Mouse (Mus musculus) liver, embryonic 11.5 days (tissue): ENCODE results near the gene Nod1. TPM values are rescaled to one million over a fixed set of nuclear protein-coding genes. Genes with fewer than 3 reads are reported as not detected.

Source experiments
- ATAC-seq: fragments of 200-750 bp; cut with Nextera tagmentation; replicated peaks from 2 replicates; pipeline ENCODE4 v1.8.0; 2017; ENCODE audit warnings: moderate number of reproducible peaks, mild to moderate bottlenecking, moderate TSS enrichment, moderate library complexity; ENCODE audit not compliant: low FRiP score
- DNase-seq: peaks from one replicate; pipeline ENCODE4 v3.0.0-alpha.2; 2017; ENCODE audit warnings: low spot score
- H3K27ac ChIP-seq: fragments of 300-500 bp; sonication (generic); 2 replicates; pipeline ENCODE4 v1.5.1; 2014; ENCODE audit warnings: mild to moderate bottlenecking, low read depth, low read length, control low read depth
- H3K27me3 ChIP-seq: fragments of 300-500 bp; sonication (generic); replicated peaks from 2 replicates; pipeline ENCODE4 v1.6.1; 2014; ENCODE audit warnings: low read length, mixed read lengths; ENCODE audit not compliant: control insufficient read depth, insufficient read depth
- H3K36me3 ChIP-seq: fragments of 300-500 bp; sonication (generic); 2 replicates; pipeline ENCODE4 v1.6.1; 2014; ENCODE audit warnings: mild to moderate bottlenecking, low read length, moderate library complexity, mixed read lengths; ENCODE audit not compliant: control insufficient read depth, insufficient read depth
- H3K4me1 ChIP-seq: fragments of 300-500 bp; sonication (generic); replicated peaks from 2 replicates; pipeline ENCODE4 v1.6.1; 2014; ENCODE audit warnings: low read length, mixed read lengths; ENCODE audit not compliant: control insufficient read depth, insufficient read depth
- H3K4me2 ChIP-seq: fragments of 300-500 bp; sonication (generic); 2 replicates; pipeline ENCODE4 v1.6.1; 2014; ENCODE audit warnings: mild to moderate bottlenecking, control low read depth, moderate library complexity
- H3K4me3 ChIP-seq: fragments of 300-500 bp; sonication (generic); 2 replicates; pipeline ENCODE4 v1.5.1; 2014; ENCODE audit warnings: low read depth, low read length, control low read depth
- H3K9ac ChIP-seq: fragments of 300-500 bp; sonication (generic); 2 replicates; pipeline ENCODE4 v1.6.1; 2014; ENCODE audit warnings: low read depth, low read length, control low read depth
- H3K9me3 ChIP-seq: fragments of 300-500 bp; sonication (generic); 2 replicates; pipeline ENCODE4 v1.6.1; 2016; ENCODE audit warnings: low read length, inconsistent platforms, mixed read lengths; ENCODE audit not compliant: control insufficient read depth
- WGBS: fragments of 180-500 bp; shearing (Covaris S2); extraction: QIAGEN DNeasy Blood & Tissue Kit; methylation state at CpG from one replicate; pipeline ENCODE4 v1.1.7; 2014; 5-methylcytosine and 5-hydroxymethylcytosine counted together
- polyA plus RNA-seq: library from polyadenylated mRNA; unstranded; fragments of >200 nt; fragmentation: Nextera tagmentation; extraction: Ambion mirVana; gene quantifications from 2 replicates; pipeline ENCODE4 v1.2.1, GENCODE M21; 2014

Gene Nod1
- polyA plus RNA-seq, 1 experiment from 2014 or later, result 2.9 TPM

GRCm38 (mm10) chr6:54991189-54991588 lies 18.8 kb upstream of the Nod1 start:
- no peak overlapping the region for H3K9ac ChIP-seq
- H3K27ac ChIP-seq, result no peak overlapping the region
- H3K27me3 ChIP-seq, result no peaks in the 10 kb centered on the region
- no peak for ATAC-seq
- no peaks in the 10 kb centered on the region for H3K9me3 ChIP-seq
- H3K36me3 ChIP-seq, result no peaks in the 10 kb centered on the region
- no peak for DNase-seq
- 45% methylated on average over 2 of the region's 2 CpGs for WGBS
- H3K4me1 ChIP-seq, result peaks cover 14% of the 10 kb centered on the region
- H3K4me3 ChIP-seq, result no peak overlapping the region
- H3K4me2 ChIP-seq, result peak overlapping the region; percentile 94

- ATAC-seq, result no peak
Measured at GRCm38 (mm10) chr6:54988141-54988540, 15.7 kb upstream of the Nod1 start.

GRCm38 (mm10) chr6:54984096-54984495 lies 11.7 kb upstream of the Nod1 start:
- Histone ChIP-seq H3K9ac (no peak overlapping the region), H3K4me3 (no peak overlapping the region), H3K9me3 (no peaks in the 10 kb centered on the region), H3K36me3 (no peaks in the 10 kb centered on the region), H3K4me1 (no peaks in the 10 kb centered on the region), H3K4me2 (no peak overlapping the region), H3K27ac (no peak overlapping the region), H3K27me3 (no peaks in the 10 kb centered on the region)
- 90% methylated on average over 8 of the region's 8 CpGs for WGBS
- DNase-seq (no peak), ATAC-seq (no peak)

More at GRCm38 (mm10) chr6:54988141-54988540, 15.7 kb upstream of the Nod1 start:
- H3K4me1 ChIP-seq, result peaks cover 14% of the 10 kb centered on the region
- H3K9ac ChIP-seq, result no peak overlapping the region
- H3K9me3 ChIP-seq, result no peaks in the 10 kb centered on the region
- H3K27me3 ChIP-seq, result no peaks in the 10 kb centered on the region
- DNase-seq, result no peak
- H3K27ac ChIP-seq, result no peak overlapping the region
- H3K4me3 ChIP-seq, result no peak overlapping the region
- no peaks in the 10 kb centered on the region for H3K36me3 ChIP-seq
- no peak overlapping the region for H3K4me2 ChIP-seq
- whole genome bisulfite sequencing, result 90% methylated on average over 6 of the region's 6 CpGs

GRCm38 (mm10) chr6:54983526-54984050 lies 11.2 kb upstream of the Nod1 start:
- Histone ChIP-seq H3K36me3 (no peaks in the 10 kb centered on the region), H3K27me3 (no peaks in the 10 kb centered on the region), H3K9ac (no peak overlapping the region), H3K4me2 (no peak overlapping the region), H3K9me3 (no peaks in the 10 kb centered on the region), H3K27ac (no peak overlapping the region), H3K4me1 (no peaks in the 10 kb centered on the region), H3K4me3 (no peak overlapping the region)
- no peak for DNase-seq
- no peak for ATAC-seq
- WGBS, result 89% methylated on average over 4 of the region's 4 CpGs

GRCm38 (mm10) chr6:54979426-54979825 lies 7.0 kb upstream of the Nod1 start:
- ATAC-seq (no peak), DNase-seq (no peak)
- H3K9me3 ChIP-seq, result no peaks in the 10 kb centered on the region
- H3K9ac ChIP-seq, result no peak overlapping the region
- no peaks in the 10 kb centered on the region for H3K27me3 ChIP-seq
- no peak overlapping the region for H3K4me3 ChIP-seq
- no peaks in the 10 kb centered on the region for H3K36me3 ChIP-seq
- no peak overlapping the region for H3K27ac ChIP-seq
- WGBS, result 88% methylated on average over 6 of the region's 6 CpGs
- no peak overlapping the region for H3K4me2 ChIP-seq
- no peaks in the 10 kb centered on the region for H3K4me1 ChIP-seq

GRCm38 (mm10) chr6:54975616-54976015 lies 3.2 kb upstream of the Nod1 start:
- Histone ChIP-seq H3K9ac (no peak overlapping the region), H3K27me3 (peaks cover 10% of the 10 kb centered on the region), H3K27ac (no peak overlapping the region), H3K4me3 (no peak overlapping the region), H3K36me3 (no peaks in the 10 kb centered on the region), H3K4me1 (0 out of 2 replicates have a peak, but pooled peaks cover 2% of the 10 kb centered on the region), H3K4me2 (no peak overlapping the region), H3K9me3 (no peaks in the 10 kb centered on the region)
- no peak for DNase-seq
- 53% methylated on average over 1 of the region's 1 CpGs for WGBS
- no peak for ATAC-seq

- Histone ChIP-seq H3K36me3 (no peaks in the 10 kb centered on the region), H3K4me2 (no peak overlapping the region), H3K9ac (no peak overlapping the region), H3K27ac (no peak overlapping the region), H3K9me3 (no peaks in the 10 kb centered on the region), H3K4me1 (0 out of 2 replicates have a peak, but pooled peaks cover 2% of the 10 kb centered on the region), H3K4me3 (no peak overlapping the region), H3K27me3 (peaks cover 10% of the 10 kb centered on the region)
- DNase-seq, result no peak
- ATAC-seq, result no peak
- 64% methylated on average over 5 of the region's 5 CpGs for WGBS
Measured at GRCm38 (mm10) chr6:54974501-54974900, 2.1 kb upstream of the Nod1 start.

GRCm38 (mm10) chr6:54972929-54973211 lies 458 bp upstream of the Nod1 start:
- Histone ChIP-seq H3K4me1 (0 out of 2 replicates have a peak, but pooled peaks cover 2% of the 10 kb centered on the region), H3K9me3 (no peaks in the 10 kb centered on the region), H3K4me3 (peak overlapping the region; percentile 65), H3K27ac (no peak overlapping the region), H3K36me3 (no peaks in the 10 kb centered on the region), H3K9ac (no peak overlapping the region; the same call in 1 of the 2 replicates), H3K27me3 (peaks cover 12% of the 10 kb centered on the region), H3K4me2 (peak overlapping the region; percentile 92)
- DNase-seq, result no peak
- ATAC-seq, result no peak
- 28% methylated on average over 5 of the region's 5 CpGs for WGBS

GRCm38 (mm10) chr6:54971731-54972110 lies 691 bp downstream of the Nod1 start:
- ATAC-seq, result no peak
- no peak for DNase-seq
- 30% methylated on average over 8 of the region's 8 CpGs for WGBS

More at GRCm38 (mm10) chr6:54971731-54972110, 691 bp downstream of the Nod1 start:
- H3K9ac ChIP-seq, result peak overlapping the region; percentile 42; the same call in 1 of the 2 replicates
- 0 out of 2 replicates have a peak, but pooled peaks cover 2% of the 10 kb centered on the region for H3K4me1 ChIP-seq
- no peaks in the 10 kb centered on the region for H3K9me3 ChIP-seq
- no peak overlapping the region for H3K27ac ChIP-seq
- H3K27me3 ChIP-seq, result peaks cover 16% of the 10 kb centered on the region
- no peaks in the 10 kb centered on the region for H3K36me3 ChIP-seq
- peak overlapping the region; percentile 65 for H3K4me3 ChIP-seq
- H3K4me2 ChIP-seq, result peak overlapping the region; percentile 92
